Mouse (Mus musculus): ENCODE measurements at regions not wholly inside any gene's neighbourhood (a gene's known extent, or its start where the extent isn't known, plus 50 kb on each side); places are given as distances from the start of the nearest gene placed in this dataset.
"Not testable (repeated sequence)": the region's sequence is repeated elsewhere in the genome, so short reads cannot be mapped to it uniquely, and the experiment has no call there.

DNA sequence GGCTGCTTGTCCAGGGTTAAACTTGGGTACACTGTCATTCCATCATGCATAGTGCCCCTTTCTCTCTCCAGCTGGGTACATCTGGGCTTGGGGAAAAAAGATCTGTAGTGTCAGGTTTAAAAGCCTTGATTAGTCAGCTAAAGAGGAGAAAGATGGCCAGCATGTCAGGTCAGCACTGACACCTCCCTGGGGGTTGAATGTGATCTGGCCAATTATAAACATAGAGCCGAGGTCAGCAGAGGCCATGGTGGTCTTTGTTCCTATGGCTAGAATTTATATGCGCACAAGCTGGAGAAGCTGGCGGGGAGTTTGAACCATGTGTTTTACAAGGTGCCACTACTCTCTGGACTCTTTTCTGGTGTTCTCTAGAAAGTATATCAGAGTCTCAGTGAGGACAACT lies 61.0 kb upstream of the Gm12728 start:
- no peak for ATAC-seq (ENCODE audit: low read depth)
- H3K4me1 ChIP-seq (replicated peaks; ENCODE audit: control insufficient read depth, insufficient read depth, low read length): no peaks in the 10 kb centered on the region
- H3K9me3 ChIP-seq (ENCODE audit: control insufficient read depth, low read length): no peaks in the 10 kb centered on the region
- WGBS: 54% methylated on average over 3 of the region's 3 CpGs
- no peak overlapping the region for H3K4me3 ChIP-seq (ENCODE audit: low read length)
- no peak overlapping the region for H3K27ac ChIP-seq (ENCODE audit: low read length)
- no peak overlapping the region for H3K9ac ChIP-seq (ENCODE audit: low read length)
- no peaks in the 10 kb centered on the region for H3K27me3 ChIP-seq (ENCODE audit: control insufficient read depth, insufficient read depth, low read depth, low read length)
- no peak overlapping the region for H3K4me2 ChIP-seq (ENCODE audit: low read depth, low read length)
- H3K36me3 ChIP-seq (ENCODE audit: control insufficient read depth, insufficient read depth, low read length): no peaks in the 10 kb centered on the region

DNA sequence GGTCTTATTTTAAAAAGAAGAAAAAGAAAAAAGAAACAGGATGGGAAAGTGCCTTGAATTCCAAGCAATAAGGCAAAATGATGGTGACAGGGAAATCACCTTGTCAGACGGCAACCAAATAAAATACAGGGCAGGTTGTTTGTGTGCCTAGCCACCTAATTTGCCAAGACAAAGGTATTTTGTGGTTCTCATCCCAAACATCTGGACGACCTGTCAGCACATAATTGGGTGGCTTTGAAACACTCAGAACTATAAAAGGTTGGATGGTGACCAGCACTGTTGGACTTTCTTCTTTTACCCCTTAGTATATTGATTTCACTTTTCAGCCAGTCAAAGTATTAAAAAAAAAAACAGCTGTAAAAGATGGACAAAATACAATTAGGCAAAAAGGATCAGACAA lies 58.8 kb upstream of the Gm12728 start:
- no peaks in the 10 kb centered on the region for H3K9me3 ChIP-seq (ENCODE audit: control insufficient read depth, low read length)
- WGBS: 57% methylated on average over 2 of the region's 2 CpGs
- H3K4me1 ChIP-seq (replicated peaks; ENCODE audit: control insufficient read depth, insufficient read depth, low read length): no peaks in the 10 kb centered on the region
- H3K27me3 ChIP-seq (ENCODE audit: control insufficient read depth, insufficient read depth, low read depth, low read length): no peaks in the 10 kb centered on the region
- ATAC-seq (ENCODE audit: low read depth): no peak
- H3K36me3 ChIP-seq (ENCODE audit: control insufficient read depth, insufficient read depth, low read length): no peaks in the 10 kb centered on the region
- H3K4me2 ChIP-seq (ENCODE audit: low read depth, low read length): no peak overlapping the region
- H3K9ac ChIP-seq (ENCODE audit: low read length): no peak overlapping the region
- no peak overlapping the region for H3K4me3 ChIP-seq (ENCODE audit: low read length)
- no peak overlapping the region for H3K27ac ChIP-seq (ENCODE audit: low read length)

DNA sequence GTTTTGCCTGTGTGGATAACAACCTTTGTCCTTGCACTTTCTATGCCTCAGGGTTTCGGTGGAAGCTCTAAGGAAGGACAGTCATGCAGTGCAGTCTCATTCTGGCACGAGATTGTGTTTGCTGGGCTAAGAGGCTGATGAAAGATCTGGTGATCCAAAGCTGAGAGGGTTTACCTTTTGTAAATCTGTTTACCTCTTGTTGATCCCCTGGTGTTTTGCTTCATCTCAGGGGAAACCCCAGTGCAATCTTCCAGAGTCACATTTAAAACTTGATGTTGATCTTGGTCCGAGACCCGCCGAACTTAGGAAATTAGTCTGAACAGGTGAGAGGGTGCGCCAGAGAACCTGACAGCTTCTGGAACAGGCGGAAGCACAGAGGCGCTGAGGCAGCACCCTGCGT lies 54.6 kb upstream of the Gm12728 start:
- H3K9me3 ChIP-seq (ENCODE audit: control insufficient read depth, low read length); H3K4me2 ChIP-seq (ENCODE audit: low read depth, low read length); H3K4me1 ChIP-seq (replicated peaks; ENCODE audit: control insufficient read depth, insufficient read depth, low read length); H3K9ac ChIP-seq (ENCODE audit: low read length); ATAC-seq (ENCODE audit: low read depth); H3K36me3 ChIP-seq (ENCODE audit: control insufficient read depth, insufficient read depth, low read length); H3K27ac ChIP-seq (ENCODE audit: low read length); H3K27me3 ChIP-seq (ENCODE audit: control insufficient read depth, insufficient read depth, low read depth, low read length); H3K4me3 ChIP-seq (ENCODE audit: low read length): not testable (repeated sequence)
- WGBS: 88% methylated on average over 6 of the region's 9 CpGs
